Mouse (Mus musculus): ENCODE data around the gene Bcl6. TPM values are rescaled to one million over a fixed set of nuclear protein-coding genes. Genes with fewer than 3 reads are reported as not detected.

Bcl6 gene
- polyA plus RNA-seq (2015; fragmentation: Nextera tagmentation; extraction: Ambion mirVana), result 1.2 TPM in 2 replicates

DNA sequence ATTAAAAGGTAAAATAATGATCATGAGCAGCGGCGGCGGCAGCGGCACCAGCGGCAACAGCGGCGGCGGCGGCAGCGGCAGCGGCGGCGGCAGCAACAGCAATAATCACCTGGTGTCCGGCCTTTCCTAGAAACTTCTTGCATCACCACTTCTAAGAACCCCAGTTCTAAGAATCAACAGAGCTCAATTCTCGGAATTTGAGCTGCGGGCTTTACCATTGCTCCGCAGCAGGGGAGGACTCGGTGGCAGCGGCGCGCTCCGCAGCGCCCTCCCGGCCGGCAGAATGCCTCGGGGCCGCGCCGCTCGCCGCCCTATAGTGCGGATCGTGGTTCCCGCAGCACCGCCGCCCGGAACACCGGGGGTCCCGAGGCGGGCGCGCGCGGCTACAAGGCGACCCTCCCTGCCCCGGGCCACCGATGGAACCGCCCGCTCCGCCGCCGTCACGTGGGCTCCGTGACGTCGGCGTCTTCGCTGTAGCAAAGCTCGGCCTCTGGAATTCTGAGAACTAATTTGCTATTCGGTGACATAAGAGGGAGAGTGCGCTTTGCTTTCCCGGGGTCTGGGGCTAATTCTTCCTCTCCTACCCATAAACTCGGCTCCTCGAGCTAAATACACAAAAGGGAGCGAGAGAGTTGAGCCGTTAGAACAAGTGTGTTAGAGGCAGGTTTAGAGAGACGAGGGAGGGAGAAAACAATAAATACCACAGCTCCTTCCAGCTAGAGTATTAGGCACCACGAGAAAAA, at the start of gene Bcl6, which contains the start of gene Gm37419:
Bcl6 (minus strand) TSS at position 387 of the 743 bp plus-strand sequence.
Gm37419 (plus strand) TSS at position 17 of the 743 bp plus-strand sequence.
- Histone ChIP-seq H3K27ac (ENCODE audit: low read length) (peak within 1 kb of the TSS; percentile 98), H3K9ac (ENCODE audit: low read depth, low read length) (peak within 1 kb of the TSS; percentile 95), H3K4me2 (ENCODE audit: low read depth, low read length) (peak within 1 kb of the TSS; percentile 87), H3K4me3 (ENCODE audit: low read length) (peak within 1 kb of the TSS; percentile 78), H3K36me3 (ENCODE audit: control insufficient read depth, insufficient read depth, low read length) (no peaks in the 10 kb centered on the region), H3K9me3 (ENCODE audit: control insufficient read depth, low read length) (no peaks in the 10 kb centered on the region), H3K4me1 (ENCODE audit: control insufficient read depth, insufficient read depth, low read length) (peaks cover 28% of the 10 kb centered on the region), H3K27me3 (replicated peaks; ENCODE audit: control insufficient read depth, insufficient read depth, low read length) (no peaks in the 10 kb centered on the region)
- ATAC-seq, result peak; percentile 70
- under 1% methylated on average over 67 of the region's 68 CpGs for WGBS

DNA sequence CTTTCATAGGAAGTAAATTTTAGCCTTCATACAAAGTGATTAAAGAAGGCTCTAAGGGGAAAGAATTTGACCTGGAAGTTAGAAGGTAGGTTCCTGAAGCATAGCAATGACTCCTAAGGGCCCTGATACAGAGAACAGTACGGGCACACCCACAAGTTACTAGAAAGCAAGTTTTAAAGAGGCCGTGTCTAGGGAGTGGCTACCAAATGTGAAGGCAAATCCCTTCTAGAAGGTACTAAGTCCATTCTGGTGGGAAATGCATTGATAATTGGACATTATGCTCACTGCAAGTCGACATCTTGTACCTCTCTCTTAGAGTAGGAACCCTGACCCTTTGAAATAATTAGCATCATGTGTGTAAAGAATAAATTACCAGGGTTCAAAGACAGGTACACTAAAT, 47.7 kb upstream of the Bcl6 start:
- H3K4me1 ChIP-seq (ENCODE audit: control insufficient read depth, insufficient read depth, low read length), result peaks cover 5% of the 10 kb centered on the region; the same call in 1 of the 2 replicates
- H3K4me3 ChIP-seq (ENCODE audit: low read length), result no peak overlapping the region
- H3K36me3 ChIP-seq (ENCODE audit: control insufficient read depth, insufficient read depth, low read length), result no peaks in the 10 kb centered on the region
- H3K27ac ChIP-seq (ENCODE audit: low read length), result no peak overlapping the region
- no peaks in the 10 kb centered on the region for H3K27me3 ChIP-seq (replicated peaks; ENCODE audit: control insufficient read depth, insufficient read depth, low read length)
- ATAC-seq, result peak; percentile 79
- H3K4me2 ChIP-seq (ENCODE audit: low read depth, low read length), result no peak overlapping the region
- 68% methylated on average over 3 of the region's 3 CpGs for WGBS
- no peaks in the 10 kb centered on the region for H3K9me3 ChIP-seq (ENCODE audit: control insufficient read depth, low read length)
- H3K9ac ChIP-seq (ENCODE audit: low read depth, low read length), result no peak overlapping the region

DNA sequence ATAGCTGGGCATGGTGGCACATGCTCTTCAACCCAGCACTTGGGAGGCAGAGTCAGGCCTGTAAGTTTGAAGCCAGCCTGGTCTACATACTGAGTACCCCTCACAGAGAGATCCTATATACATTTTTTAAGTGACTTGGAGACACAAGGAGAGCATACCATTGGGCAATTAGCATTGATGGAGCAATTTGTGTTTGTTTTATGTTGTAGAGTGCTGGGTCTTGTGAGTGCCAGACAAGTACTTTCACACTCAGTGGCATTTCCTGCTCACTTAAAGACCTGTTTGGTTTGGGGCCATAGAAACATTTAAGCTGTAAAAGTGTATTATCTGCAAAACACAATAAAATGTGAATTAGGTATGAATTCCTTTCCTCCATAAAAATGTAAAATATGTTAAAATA, 47.1 kb upstream of the Bcl6 start:
- H3K27ac ChIP-seq (ENCODE audit: low read length), result 0 out of 2 replicates have a peak overlapping the region, but pooled peaks have one; percentile 35
- no peak overlapping the region for H3K4me2 ChIP-seq (ENCODE audit: low read depth, low read length)
- H3K27me3 ChIP-seq (replicated peaks; ENCODE audit: control insufficient read depth, insufficient read depth, low read length), result no peaks in the 10 kb centered on the region
- H3K9me3 ChIP-seq (ENCODE audit: control insufficient read depth, low read length), result no peaks in the 10 kb centered on the region
- H3K36me3 ChIP-seq (ENCODE audit: control insufficient read depth, insufficient read depth, low read length), result no peaks in the 10 kb centered on the region
- H3K9ac ChIP-seq (ENCODE audit: low read depth, low read length), result no peak overlapping the region
- no peak for ATAC-seq
- H3K4me1 ChIP-seq (ENCODE audit: control insufficient read depth, insufficient read depth, low read length), result peaks cover 5% of the 10 kb centered on the region; the same call in 1 of the 2 replicates
- H3K4me3 ChIP-seq (ENCODE audit: low read length), result no peak overlapping the region

DNA sequence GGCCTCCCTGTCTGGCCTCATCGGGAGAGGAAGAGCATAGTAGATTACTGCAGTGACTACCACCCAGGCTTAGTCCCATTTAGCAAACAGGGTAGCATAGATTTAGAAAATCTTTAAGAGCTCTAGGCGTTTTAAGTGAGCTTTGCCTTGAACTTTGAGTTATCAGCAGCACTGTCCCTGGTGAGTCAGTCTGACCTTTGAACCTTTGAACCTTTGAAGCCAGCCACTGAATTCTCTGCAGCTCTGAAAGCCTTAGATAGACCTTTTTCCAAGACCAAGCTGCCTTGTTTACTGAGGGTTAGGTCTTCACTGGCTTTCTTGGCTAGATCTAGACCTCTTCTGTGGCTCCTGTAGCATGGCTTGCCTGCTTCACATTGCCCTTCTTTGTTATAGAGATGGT, 45.8 kb upstream of the Bcl6 start:
- Histone ChIP-seq H3K4me2 (ENCODE audit: low read depth, low read length) (no peak overlapping the region), H3K36me3 (ENCODE audit: control insufficient read depth, insufficient read depth, low read length) (no peaks in the 10 kb centered on the region), H3K9ac (ENCODE audit: low read depth, low read length) (no peak overlapping the region), H3K4me3 (ENCODE audit: low read length) (no peak overlapping the region), H3K9me3 (ENCODE audit: control insufficient read depth, low read length) (no peaks in the 10 kb centered on the region), H3K4me1 (ENCODE audit: control insufficient read depth, insufficient read depth, low read length) (peaks cover 5% of the 10 kb centered on the region; the same call in 1 of the 2 replicates), H3K27me3 (replicated peaks; ENCODE audit: control insufficient read depth, insufficient read depth, low read length) (no peaks in the 10 kb centered on the region), H3K27ac (ENCODE audit: low read length) (peak overlapping the region; percentile 33; the same call in 1 of the 2 replicates)
- WGBS, result 36% methylated on average over 2 of the region's 2 CpGs
- ATAC-seq, result peak; percentile 59

DNA sequence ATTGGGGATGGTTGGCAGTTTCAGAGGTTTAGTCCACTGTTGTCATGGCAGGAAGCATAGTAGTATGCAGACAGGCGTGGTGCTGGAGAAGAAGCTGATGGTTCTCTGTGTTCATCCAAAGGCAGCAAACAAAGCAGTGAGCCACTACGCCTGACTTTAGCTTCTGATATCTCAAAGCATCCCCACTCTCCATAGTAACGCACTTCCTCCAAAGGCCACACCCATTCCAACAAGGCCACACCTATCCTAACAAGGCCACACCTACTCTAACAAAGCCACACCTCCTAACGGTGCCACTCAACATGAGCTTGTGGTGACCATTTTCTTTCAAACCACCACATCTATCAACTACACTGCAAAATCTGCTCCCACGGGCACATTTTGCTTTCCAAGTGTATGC, 44.6 kb upstream of the Bcl6 start:
- no peak overlapping the region for H3K4me2 ChIP-seq (ENCODE audit: low read depth, low read length)

DNA sequence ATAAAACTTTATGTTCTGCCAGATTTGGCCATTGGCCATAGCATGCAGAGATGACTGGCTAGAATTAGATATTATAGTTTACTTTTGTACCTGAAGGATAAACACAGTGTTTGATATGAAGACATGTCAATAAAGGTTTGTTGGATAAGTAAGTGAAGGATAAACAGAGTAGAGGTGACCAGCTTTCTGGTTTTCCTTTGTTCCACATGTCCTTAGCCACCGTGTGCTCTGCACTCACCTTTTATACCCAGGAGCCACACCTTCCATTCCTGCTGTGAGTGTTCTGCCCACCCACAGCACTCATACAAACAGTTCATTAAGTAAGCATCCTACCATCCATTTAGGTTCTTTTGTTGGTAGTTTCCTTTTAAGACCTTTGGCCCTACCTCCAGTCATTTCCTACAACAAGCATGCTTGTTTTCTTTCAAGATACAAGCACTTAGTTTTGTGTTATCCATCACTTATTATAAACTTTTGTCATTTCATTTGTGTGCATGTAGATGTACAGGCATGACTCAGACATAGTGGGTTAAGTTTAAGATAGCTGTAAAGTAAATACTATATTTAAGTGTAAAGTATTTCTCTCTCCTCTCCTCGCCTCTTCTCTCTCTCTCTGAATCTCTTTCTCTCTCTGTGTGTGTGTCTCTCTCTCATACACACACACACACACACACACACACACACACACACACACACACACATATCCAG, 41.5 kb upstream of the Bcl6 start:
- Histone ChIP-seq H3K4me2 (ENCODE audit: low read depth, low read length) (no peak overlapping the region), H3K4me3 (ENCODE audit: low read length) (no peak overlapping the region), H3K27ac (ENCODE audit: low read length) (no peak overlapping the region), H3K4me1 (ENCODE audit: control insufficient read depth, insufficient read depth, low read length) (peaks cover 2% of the 10 kb centered on the region; the same call in 1 of the 2 replicates), H3K9me3 (ENCODE audit: control insufficient read depth, low read length) (no peaks in the 10 kb centered on the region), H3K36me3 (ENCODE audit: control insufficient read depth, insufficient read depth, low read length) (no peaks in the 10 kb centered on the region), H3K9ac (ENCODE audit: low read depth, low read length) (no peak overlapping the region), H3K27me3 (replicated peaks; ENCODE audit: control insufficient read depth, insufficient read depth, low read length) (no peaks in the 10 kb centered on the region)
- 69% methylated on average over 2 of the region's 2 CpGs for WGBS
- no peak for ATAC-seq

More for the DNA sequence above, 44.6 kb upstream of the Bcl6 start:
- Histone ChIP-seq H3K27ac (ENCODE audit: low read length) (no peak overlapping the region), H3K4me1 (ENCODE audit: control insufficient read depth, insufficient read depth, low read length) (peaks cover 5% of the 10 kb centered on the region; the same call in 1 of the 2 replicates), H3K9me3 (ENCODE audit: control insufficient read depth, low read length) (no peaks in the 10 kb centered on the region), H3K27me3 (replicated peaks; ENCODE audit: control insufficient read depth, insufficient read depth, low read length) (no peaks in the 10 kb centered on the region), H3K36me3 (ENCODE audit: control insufficient read depth, insufficient read depth, low read length) (no peaks in the 10 kb centered on the region), H3K4me3 (ENCODE audit: low read length) (no peak overlapping the region), H3K9ac (ENCODE audit: low read depth, low read length) (no peak overlapping the region)
- WGBS, result 95% methylated on average over 5 of the region's 5 CpGs
- ATAC-seq, result no peak

DNA sequence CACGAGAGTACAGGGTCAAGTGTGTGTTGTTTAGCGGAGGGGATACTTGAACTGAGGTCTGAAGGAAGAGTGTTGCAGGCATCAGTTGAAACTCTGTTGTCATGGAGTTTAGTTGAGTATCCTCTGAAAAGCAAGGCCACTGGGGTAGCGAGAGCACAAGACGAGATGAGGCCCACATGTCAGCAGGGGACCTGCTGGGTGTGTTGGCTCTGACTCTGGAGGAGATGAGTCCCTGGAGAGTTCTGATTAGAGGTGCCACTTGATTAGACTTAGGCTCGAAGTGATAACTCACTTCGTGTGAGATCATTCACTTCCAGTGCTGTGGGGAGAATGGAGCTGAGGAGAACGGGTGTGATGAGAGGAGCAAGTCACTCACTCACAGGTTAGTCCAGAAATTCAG, 36.8 kb upstream of the Bcl6 start:
- Histone ChIP-seq H3K9ac (ENCODE audit: low read depth, low read length) (no peak overlapping the region), H3K4me3 (ENCODE audit: low read length) (no peak overlapping the region), H3K27ac (ENCODE audit: low read length) (no peak overlapping the region), H3K27me3 (replicated peaks; ENCODE audit: control insufficient read depth, insufficient read depth, low read length) (no peaks in the 10 kb centered on the region), H3K4me2 (ENCODE audit: low read depth, low read length) (no peak overlapping the region), H3K4me1 (ENCODE audit: control insufficient read depth, insufficient read depth, low read length) (no peaks in the 10 kb centered on the region), H3K36me3 (ENCODE audit: control insufficient read depth, insufficient read depth, low read length) (no peaks in the 10 kb centered on the region), H3K9me3 (ENCODE audit: control insufficient read depth, low read length) (no peaks in the 10 kb centered on the region)
- WGBS, result 64% methylated on average over 7 of the region's 7 CpGs
- no peak for ATAC-seq

DNA sequence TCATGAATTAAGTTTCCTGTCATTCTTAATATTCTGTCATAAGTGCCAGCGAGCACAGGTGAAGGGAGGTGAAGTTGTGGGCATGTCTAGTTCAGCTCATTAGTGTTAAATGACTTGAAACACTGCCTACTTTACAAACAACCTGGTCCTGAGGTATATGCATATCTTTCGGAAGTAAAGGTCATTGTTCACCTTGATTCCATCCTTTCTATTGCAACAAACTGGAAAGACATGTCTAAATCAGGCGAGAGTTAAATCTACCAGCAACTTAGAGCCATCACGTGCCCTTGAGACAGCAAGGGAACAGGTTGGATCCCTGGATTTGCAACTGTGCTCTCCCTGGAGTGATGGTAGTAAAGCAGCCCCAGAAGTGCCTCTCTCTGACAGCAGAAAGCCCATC, 34.0 kb upstream of the Bcl6 start:
- Histone ChIP-seq H3K9ac (ENCODE audit: low read depth, low read length) (no peak overlapping the region), H3K4me2 (ENCODE audit: low read depth, low read length) (no peak overlapping the region), H3K36me3 (ENCODE audit: control insufficient read depth, insufficient read depth, low read length) (no peaks in the 10 kb centered on the region), H3K27ac (ENCODE audit: low read length) (no peak overlapping the region), H3K4me3 (ENCODE audit: low read length) (no peak overlapping the region), H3K9me3 (ENCODE audit: control insufficient read depth, low read length) (no peaks in the 10 kb centered on the region), H3K4me1 (ENCODE audit: control insufficient read depth, insufficient read depth, low read length) (no peaks in the 10 kb centered on the region), H3K27me3 (replicated peaks; ENCODE audit: control insufficient read depth, insufficient read depth, low read length) (no peaks in the 10 kb centered on the region)
- WGBS, result 79% methylated on average over 4 of the region's 4 CpGs
- no peak for ATAC-seq

DNA sequence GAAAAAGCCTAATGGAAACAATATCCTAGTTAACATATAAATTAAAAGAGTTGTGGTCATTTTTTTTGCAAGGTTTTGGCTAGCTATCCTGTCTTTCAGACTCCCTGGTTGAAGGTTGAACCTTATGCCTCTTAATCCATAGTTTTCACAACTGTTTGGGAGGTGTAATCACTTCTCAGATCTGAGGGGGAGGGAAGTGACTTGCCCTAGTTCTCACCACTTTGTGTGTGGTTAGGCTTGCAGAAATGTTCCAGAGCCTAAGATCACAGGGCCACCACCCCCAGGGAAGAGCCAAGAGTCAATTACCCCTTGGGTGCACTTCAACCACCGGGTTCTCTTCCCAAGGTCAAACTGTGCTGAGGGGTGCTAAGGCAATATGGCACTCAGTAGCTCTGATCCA, 33.1 kb upstream of the Bcl6 start:
- Histone ChIP-seq H3K27me3 (replicated peaks; ENCODE audit: control insufficient read depth, insufficient read depth, low read length) (no peaks in the 10 kb centered on the region), H3K4me1 (ENCODE audit: control insufficient read depth, insufficient read depth, low read length) (no peaks in the 10 kb centered on the region), H3K9me3 (ENCODE audit: control insufficient read depth, low read length) (no peaks in the 10 kb centered on the region), H3K36me3 (ENCODE audit: control insufficient read depth, insufficient read depth, low read length) (no peaks in the 10 kb centered on the region), H3K9ac (ENCODE audit: low read depth, low read length) (no peak overlapping the region), H3K4me3 (ENCODE audit: low read length) (no peak overlapping the region), H3K4me2 (ENCODE audit: low read depth, low read length) (no peak overlapping the region), H3K27ac (ENCODE audit: low read length) (no peak overlapping the region)
- 38% methylated on average over 1 of the region's 1 CpGs for WGBS
- ATAC-seq, result no peak
